Comparison of ENCODE assay signal across 13 mouse cellular contexts in genomic region chr17:7897120-7897519, GRCm38 (mm10). TPM values are rescaled to one million over a fixed set of nuclear protein-coding genes. Genes with fewer than 3 reads are reported as not detected.
DNase-seq lines count a peak whose midpoint lies in the region; ATAC-seq lines count a peak whose summit lies in the region.
"Had no signal": no experiment of that assay in that cellular context is flagged by ENCODE, and none has a peak within 500 bp of the region (broad histone marks: within the 10 kb centered on the region; RNA-seq: fewer than 3 reads in every experiment).

No protein-coding gene starts in this region.

- no peaks in the 10 kb centered on the region for H3K9me3 ChIP-seq in kidney, embryonic 14.5 days (ENCODE audit: control insufficient read depth, low read length)
- no peaks in the 10 kb centered on the region for H3K9me3 ChIP-seq in liver, embryonic 15.5 days (replicated peaks)
- H3K9me3 ChIP-seq: heart, embryonic 13.5 days had no signal

- no peaks in the 10 kb centered on the region for H3K4me1 ChIP-seq in kidney, embryonic 14.5 days (ENCODE audit: control insufficient read depth, insufficient read depth, low read length)
- H3K4me1 ChIP-seq in liver, embryonic 15.5 days (replicated peaks) = no peaks in the 10 kb centered on the region; the same call in 1 of the 2 replicates
- H3K4me1 ChIP-seq: heart, embryonic 13.5 days had no signal

- no peak overlapping the region for H3K27ac ChIP-seq in kidney, embryonic 14.5 days (ENCODE audit: low read depth, low read length)
- H3K27ac ChIP-seq in liver, embryonic 15.5 days (replicated peaks) = no peak overlapping the region
- H3K27ac ChIP-seq: heart, embryonic 13.5 days had no signal

- H3K36me3 ChIP-seq in kidney, embryonic 14.5 days (ENCODE audit: control insufficient read depth, insufficient read depth, low read length) = no peaks in the 10 kb centered on the region
- H3K36me3 ChIP-seq in liver, embryonic 15.5 days (replicated peaks) = no peaks in the 10 kb centered on the region
- H3K36me3 ChIP-seq: heart, embryonic 13.5 days had no signal

- WGBS in kidney, embryonic 14.5 days = 67% methylated on average over 11 of the region's 11 CpGs
- WGBS in liver, embryonic 15.5 days (ENCODE audit: insufficient replicate concordance) = 44% methylated on average over 11 of the region's 11 CpGs

- H3K4me2 ChIP-seq in kidney, embryonic 14.5 days (replicated peaks; ENCODE audit: low read depth, low read length) = 0 out of 2 replicates have a peak overlapping the region, but pooled peaks have one; percentile 4
- H3K4me2 ChIP-seq in liver, embryonic 15.5 days = peak overlapping the region; percentile 30
- H3K4me2 ChIP-seq: heart, embryonic 13.5 days had no signal

- no peak for DNase-seq in kidney, adult 11 months
- DNase-seq in B cell, adult 2 months = peak; percentile 22 to 24
- peak; percentile 16 for DNase-seq in MEL-GATA-1-ER (ENCODE audit: extremely low read depth, low read depth)
- no peak for DNase-seq in adrenal gland, adult 8-10 months
- DNase-seq in left cerebral cortex, adult 11 months (ENCODE audit: low spot score) = no peak
- no peak for DNase-seq in spleen, adult 18-20 months
- DNase-seq: left cerebral cortex, postnatal 4 days had no signal

- H3K9ac ChIP-seq in kidney, embryonic 14.5 days (ENCODE audit: low read depth, low read length) = no peak overlapping the region
- no peak overlapping the region for H3K9ac ChIP-seq in liver, embryonic 15.5 days
- H3K9ac ChIP-seq: heart, embryonic 13.5 days had no signal

- no peak overlapping the region for H3K4me3 ChIP-seq in kidney, embryonic 14.5 days (ENCODE audit: low read length)
- no peak overlapping the region for H3K4me3 ChIP-seq in liver, embryonic 15.5 days (replicated peaks)
- H3K4me3 ChIP-seq: erythroblast, embryonic 14.5 days; heart, embryonic 13.5 days; myocyte had no signal

- no peak for ATAC-seq in kidney, embryonic 14.5 days (ENCODE audit: low FRiP score, low TSS enrichment)
- no peak for ATAC-seq in liver, embryonic 15.5 days (ENCODE audit: insufficient read depth)
- ATAC-seq: intestine, embryonic 16.5 days had no signal

- no peaks in the 10 kb centered on the region for H3K27me3 ChIP-seq in kidney, embryonic 14.5 days (ENCODE audit: control insufficient read depth, insufficient read depth, low read length)
- no peaks in the 10 kb centered on the region for H3K27me3 ChIP-seq in liver, embryonic 15.5 days

RNA-seq across cellular contexts. Expression of gene Tagap, which starts 28.7 kb away (rescaled TPM):
- 0.66 and 0.93 TPM in 2 replicates for polyA plus RNA-seq in kidney, embryonic 14.5 days (2014; fragmentation: Nextera tagmentation; extraction: Ambion mirVana)
- 1.8 and 2.2 TPM in 2 replicates for polyA plus RNA-seq in liver, embryonic 15.5 days (2015; fragmentation: Nextera tagmentation; extraction: Ambion mirVana)
- total RNA-seq in adrenal gland, adult 8-10 months (2022) = 1 to 10 TPM; 6.0 to 7.5 (median 6.9) TPM
- polyA plus RNA-seq: erythroblast, embryonic 14.5 days had no signal

RNA-seq across cellular contexts. Expression of gene Rsph3a, which starts 48.3 kb away (rescaled TPM):
- polyA plus RNA-seq in kidney, embryonic 14.5 days (2014; fragmentation: Nextera tagmentation; extraction: Ambion mirVana) = 50.9 and 67.2 TPM in 2 replicates
- polyA plus RNA-seq in liver, embryonic 15.5 days (2015; fragmentation: Nextera tagmentation; extraction: Ambion mirVana) = 15.5 and 15.9 TPM in 2 replicates
- total RNA-seq in adrenal gland, adult 8-10 months (2022) = 10 to 100 TPM; 42.4 to 64.2 (median 45.2) TPM

Comparison
In these comparisons a context has a peak if more than half of its experiments do, and no peak if none do; other contexts are left out.
1. DNase-seq: peak in B cell, adult 2 months (2 of 2) and MEL-GATA-1-ER (single experiment); none in kidney, adult 11 months (single experiment), adrenal gland, adult 8-10 months (single experiment), left cerebral cortex, adult 11 months (single experiment) and spleen, adult 18-20 months (0 of 2).